Mouse (Mus musculus) lung, adult 2 months (tissue): ENCODE data around the gene Las1l.

Experiments
- CTCF ChIP-seq: fragments of 200-500 bp; IDR thresholded peaks from 2 replicates; pipeline ENCODE4 v1.5.1; 2011; ENCODE audit warnings: mild to moderate bottlenecking, low read length, control low read depth; ENCODE audit not compliant: insufficient read depth
- POLR2A ChIP-seq: fragments of 200-500 bp; IDR thresholded peaks from 2 replicates; pipeline ENCODE4 v1.6.1; 2011; ENCODE audit warnings: low read depth, mild to moderate bottlenecking, control low read depth, low read length, borderline replicate concordance; ENCODE audit errors: extremely low read depth

GRCm38 (mm10) chrX:95963366-95963765, 6.6 kb upstream of the Las1l start:
- TF ChIP-seq CTCF: no peak
- TF ChIP-seq POLR2A: no peak
